Mouse (Mus musculus): ENCODE data around the gene Art5.

Art5 gene

GRCm38 (mm10) chr7:102109171-102109570 is at the start of gene Art5:
Art5 (minus strand) TSS chr7:102109489.
- DNase-seq (ENCODE audit: inconsistent age in 2 of 2, low spot score in 1 of 2) = no peak

- DNase-seq (ENCODE audit: inconsistent age in 2 of 2, low spot score in 1 of 2) = peak in 1 of 2 experiments; percentile 72
Measured at GRCm38 (mm10) chr7:102153691-102154090, 44.4 kb upstream of the Art5 start.

GRCm38 (mm10) chr7:102137898-102138297 is 28.6 kb upstream of the Art5 start:
- no peak for DNase-seq (ENCODE audit: inconsistent age in 2 of 2, low spot score in 1 of 2)

- DNase-seq (ENCODE audit: inconsistent age in 2 of 2, low spot score in 1 of 2) = peak; percentile 29 to 63
Measured at GRCm38 (mm10) chr7:102137464-102137863, 28.2 kb upstream of the Art5 start.

- DNase-seq (ENCODE audit: inconsistent age in 2 of 2, low spot score in 1 of 2) = no peak
Measured at GRCm38 (mm10) chr7:102132395-102132794, 23.1 kb upstream of the Art5 start.

- DNase-seq (ENCODE audit: inconsistent age in 2 of 2, low spot score in 1 of 2) = no peak
Measured at GRCm38 (mm10) chr7:102120326-102120725, 11.0 kb upstream of the Art5 start.

DNA sequence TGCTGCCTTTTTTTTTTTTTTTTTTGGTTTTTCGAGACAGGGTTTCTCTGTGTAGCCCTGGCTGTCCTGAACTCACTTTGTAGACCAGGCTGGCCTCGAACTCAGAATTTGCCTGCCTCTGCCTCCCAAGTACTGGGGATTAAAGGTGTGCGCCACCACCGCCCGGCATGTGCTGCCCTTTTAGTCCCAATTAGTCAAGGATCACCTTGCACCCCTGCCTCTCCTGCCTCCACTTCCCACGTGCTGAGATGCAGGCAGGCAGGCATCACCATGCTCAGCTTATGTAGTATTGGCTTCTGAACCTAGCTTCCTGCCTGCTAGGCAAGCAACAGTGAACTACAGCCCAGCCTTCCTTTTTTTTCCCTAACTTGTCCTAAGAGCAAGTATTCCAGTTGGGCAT is 8.1 kb upstream of the Art5 start:
- no peak for DNase-seq (ENCODE audit: inconsistent age in 2 of 2, low spot score in 1 of 2)

DNA sequence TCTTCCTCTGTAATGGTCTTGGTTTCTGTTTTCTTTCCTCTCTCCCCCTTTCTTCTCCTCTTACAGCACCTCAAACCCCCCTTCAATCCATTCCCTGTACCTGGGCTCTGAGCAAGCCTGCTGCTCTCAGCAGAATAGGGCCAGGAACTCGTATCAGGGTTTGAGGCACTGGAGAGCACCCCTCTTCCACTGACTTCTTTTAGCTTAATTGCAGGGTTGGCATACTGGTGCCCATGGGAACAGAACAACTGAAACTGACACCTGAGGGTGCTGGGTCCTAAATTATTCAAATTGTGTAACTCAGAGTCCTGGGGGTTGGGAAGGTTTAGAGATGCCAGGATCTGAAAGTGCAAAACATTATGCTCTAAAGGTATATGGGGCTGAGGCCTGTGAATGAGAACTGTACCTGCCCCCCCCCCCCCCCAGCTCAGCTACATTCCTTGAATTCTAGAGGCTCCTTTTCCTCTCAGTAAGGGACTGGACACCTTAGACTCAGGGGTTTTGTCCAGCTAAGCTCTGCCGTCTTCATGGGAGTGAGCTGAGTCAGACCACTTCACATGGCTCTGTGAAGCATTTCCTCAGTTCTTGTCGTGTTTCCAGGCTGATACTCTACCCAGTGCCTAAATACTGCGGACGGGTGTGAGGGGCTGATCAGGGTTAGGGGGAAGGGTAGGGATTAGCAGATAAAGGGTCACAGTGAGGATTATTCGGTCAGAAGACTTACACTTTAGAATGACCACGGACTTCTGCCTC is 7.5 kb upstream of the Art5 start, which contains the start of gene Chrna10:
TSS of gene Chrna10 (minus strand) at position 250 of the 753 bp plus-strand sequence.
- DNase-seq (ENCODE audit: inconsistent age in 2 of 2, low spot score in 1 of 2) = no peak

GRCm38 (mm10) chr7:102113151-102113729 is 4.0 kb upstream of the Art5 start:
- DNase-seq (ENCODE audit: inconsistent age in 2 of 2, low spot score in 1 of 2) = peak in 1 of 2 experiments; percentile 29

DNA sequence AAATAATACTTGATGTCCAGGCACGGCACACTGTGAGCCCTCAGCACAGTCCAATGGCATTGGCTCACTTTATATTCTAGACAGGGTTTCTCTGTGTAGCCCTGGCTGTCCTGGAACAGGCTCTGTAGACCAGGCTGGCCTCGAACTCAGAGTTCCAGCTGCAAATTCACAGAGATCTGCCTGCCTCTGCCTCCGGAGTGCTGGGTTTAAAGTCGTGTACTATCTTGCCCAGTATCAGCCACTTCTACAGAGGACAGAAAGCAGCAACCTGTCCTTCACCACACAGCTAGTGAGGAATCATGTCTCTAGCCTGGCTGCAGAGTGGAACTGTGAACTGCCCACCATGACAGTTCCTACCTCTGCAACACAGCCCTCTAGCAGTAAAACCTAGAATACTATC is 457 bp upstream of the Art5 start:
- no peak for DNase-seq (ENCODE audit: inconsistent age in 2 of 2, low spot score in 1 of 2)

DNA sequence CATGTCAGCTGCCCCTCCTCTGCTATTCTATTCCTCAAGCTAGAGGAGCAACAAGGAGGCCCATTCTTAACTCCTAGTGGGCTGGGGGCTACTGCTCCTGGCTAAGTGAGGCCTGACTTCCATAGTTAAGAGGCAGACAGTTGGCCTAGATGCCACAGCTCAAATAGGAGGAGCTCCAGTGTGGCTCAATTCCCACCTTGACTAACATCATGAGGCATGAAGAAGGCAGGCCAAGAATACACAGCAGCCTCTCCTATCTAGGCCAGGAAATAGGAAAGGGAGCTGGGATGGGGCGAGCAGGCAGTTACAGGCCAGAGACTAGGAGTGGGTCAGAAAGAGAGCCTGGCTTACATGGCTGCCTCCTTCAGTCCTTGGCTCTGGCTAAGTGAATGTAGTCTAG is 1.1 kb downstream of the Art5 start:
- no peak for DNase-seq (ENCODE audit: inconsistent age in 2 of 2, low spot score in 1 of 2)

GRCm38 (mm10) chr7:102106700-102107141 is 2.6 kb downstream of the Art5 start:
- peak in 1 of 2 experiments; percentile 39 for DNase-seq (ENCODE audit: inconsistent age in 2 of 2, low spot score in 1 of 2)

DNA sequence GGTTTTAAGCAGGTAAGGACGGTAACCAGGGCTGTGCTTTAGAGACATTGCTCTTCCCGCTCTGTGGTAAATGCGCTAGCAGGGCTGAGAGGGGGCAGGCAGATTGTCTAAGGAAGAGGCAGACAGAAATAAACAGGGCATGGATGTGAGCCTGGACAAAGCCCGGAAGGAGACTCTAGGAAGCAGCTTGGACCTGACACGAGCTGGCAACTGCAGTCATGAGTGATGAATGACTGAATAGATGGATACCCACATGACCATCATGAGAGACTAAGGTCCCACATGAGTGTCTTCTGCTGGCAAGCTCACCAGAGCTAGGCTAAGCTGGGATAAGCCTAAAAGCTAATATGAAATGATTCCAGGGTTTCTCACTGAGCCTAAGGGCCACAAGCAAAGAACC is 5.2 kb downstream of the Art5 start:
- DNase-seq (ENCODE audit: inconsistent age in 2 of 2, low spot score in 1 of 2) = no peak

DNA sequence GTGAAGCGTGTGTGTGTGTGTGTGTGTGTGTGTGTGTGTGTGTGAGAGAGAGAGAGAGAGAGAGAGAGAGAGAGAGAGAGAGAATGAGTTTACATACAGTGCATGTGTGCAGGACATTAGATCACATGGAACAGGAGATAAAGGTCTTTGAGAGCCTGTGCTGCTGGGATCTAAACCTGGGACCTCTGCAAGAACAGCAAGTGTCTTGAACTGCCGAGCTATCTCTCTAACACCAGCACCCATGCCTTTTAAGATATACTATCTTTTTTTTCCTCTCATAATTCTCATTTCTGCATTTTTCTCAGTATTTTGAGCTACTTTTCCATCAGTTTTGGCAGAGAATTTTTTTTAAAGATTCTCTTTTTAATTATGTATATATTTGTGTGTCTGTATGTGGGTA is 5.7 kb downstream of the Art5 start:
- DNase-seq (ENCODE audit: inconsistent age in 2 of 2, low spot score in 1 of 2) = no peak

DNA sequence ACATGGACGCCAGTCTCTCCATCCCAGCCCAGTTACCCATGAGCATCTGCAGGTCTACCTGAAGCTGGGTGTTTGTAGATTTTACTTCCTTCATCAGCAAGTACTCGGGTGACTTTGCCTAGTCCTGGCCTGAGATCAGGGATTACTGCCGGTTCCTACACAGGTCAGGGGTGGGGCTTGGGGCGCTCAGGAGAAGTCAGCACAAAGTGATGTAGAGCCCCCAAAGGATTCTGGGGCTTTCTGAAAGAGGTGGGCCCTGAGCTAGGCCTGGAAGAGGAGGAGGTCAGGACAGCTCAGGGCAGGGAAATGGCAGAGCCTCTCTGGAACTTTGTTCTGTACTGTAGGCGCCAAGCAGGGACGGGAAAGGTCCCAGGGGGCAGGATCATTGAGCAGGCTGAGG is 6.6 kb downstream of the Art5 start:
- DNase-seq (ENCODE audit: inconsistent age in 2 of 2, low spot score in 1 of 2) = no peak

DNA sequence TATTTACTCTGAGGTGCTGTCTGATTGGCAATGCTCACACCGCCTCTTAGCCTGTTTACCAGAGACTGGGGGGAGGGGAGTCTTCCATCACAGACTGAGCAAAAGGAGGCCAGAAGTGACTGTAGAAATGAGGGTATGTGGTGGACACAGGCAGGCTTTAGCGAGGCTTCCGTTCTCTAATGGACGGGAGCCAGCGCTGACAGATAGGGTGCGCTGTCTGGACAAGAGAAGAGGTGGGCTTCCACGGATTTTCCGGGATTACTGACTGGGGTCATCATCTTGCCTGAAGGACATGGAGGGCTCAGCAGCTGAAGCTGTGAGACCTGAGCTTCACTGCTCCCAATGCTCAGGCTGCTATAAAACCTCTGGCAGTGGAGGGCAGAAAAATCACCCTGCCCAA is 7.0 kb downstream of the Art5 start:
- no peak for DNase-seq (ENCODE audit: inconsistent age in 2 of 2, low spot score in 1 of 2)

- no peak for DNase-seq (ENCODE audit: inconsistent age in 2 of 2, low spot score in 1 of 2)
Measured at GRCm38 (mm10) chr7:102101487-102101886, 7.8 kb downstream of the Art5 start, which contains the start of gene Art1. Art1 (plus strand) TSS chr7:102101743.

- no peak for DNase-seq (ENCODE audit: inconsistent age in 2 of 2, low spot score in 1 of 2)
Measured at GRCm38 (mm10) chr7:102100868-102101267, 8.4 kb downstream of the Art5 start.

DNA sequence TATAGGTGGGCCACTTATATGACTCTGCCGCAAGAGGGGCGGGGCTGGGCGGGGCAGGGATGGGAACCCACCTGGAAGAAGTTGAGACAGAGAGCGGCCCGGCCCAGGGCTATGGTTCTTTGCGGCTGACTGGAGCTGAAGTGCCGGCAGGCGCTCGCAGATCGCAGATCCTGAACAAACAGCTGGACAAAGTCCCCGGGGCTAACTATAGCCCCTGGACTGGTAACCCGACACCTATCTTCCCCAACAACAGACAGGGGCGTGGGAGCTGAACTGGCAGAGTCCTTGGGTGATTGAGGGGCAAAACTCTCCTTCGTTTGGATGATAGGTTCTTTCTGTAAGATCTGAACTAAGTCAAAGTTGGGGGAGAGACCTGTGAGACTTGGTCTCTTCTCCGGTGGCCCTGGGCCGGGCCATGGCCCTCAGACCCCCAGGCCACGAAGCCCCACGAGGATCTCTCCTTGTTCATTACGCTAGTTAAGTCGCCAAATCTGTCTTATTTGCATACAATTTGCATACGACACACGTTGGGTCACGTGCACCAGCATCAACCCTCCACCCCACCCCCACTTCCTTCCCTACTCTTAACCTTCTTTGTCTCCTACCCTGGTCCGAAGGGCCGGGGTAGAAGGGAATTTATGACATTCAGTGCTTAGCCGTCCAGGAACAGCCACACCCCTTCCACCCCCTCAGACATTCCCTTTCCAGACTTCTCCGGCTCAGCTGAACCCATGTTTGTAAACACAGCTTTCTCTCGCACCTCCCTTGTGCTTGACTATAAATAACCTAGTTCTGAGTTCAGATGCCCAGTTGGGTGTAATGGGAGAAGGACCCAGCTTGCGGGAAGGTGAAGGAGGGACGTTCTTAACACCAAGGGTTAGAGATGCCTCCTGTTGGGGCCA is 9.3 kb downstream of the Art5 start:
- DNase-seq (ENCODE audit: inconsistent age in 2 of 2, low spot score in 1 of 2) = no peak

DNA sequence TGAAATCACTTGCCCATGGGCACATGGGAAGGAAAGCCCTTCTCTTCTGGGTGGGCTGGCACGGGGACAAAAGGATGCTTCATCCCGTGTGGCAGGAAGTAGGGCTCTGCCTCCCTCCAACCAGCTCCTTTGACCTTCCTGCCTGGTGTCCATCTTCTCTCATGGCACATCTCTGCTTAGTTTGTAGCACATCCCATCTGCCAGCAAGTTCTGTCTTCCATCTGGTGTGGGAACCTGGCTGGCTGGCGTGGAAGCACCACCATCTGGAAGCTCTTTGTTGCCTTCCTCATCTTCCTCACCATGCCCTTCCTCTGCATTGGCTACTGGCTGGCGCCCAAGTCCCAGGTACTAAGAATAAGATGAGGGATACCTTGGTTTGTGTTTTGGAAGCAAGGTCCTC is 22.0 kb downstream of the Art5 start:
- DNase-seq (ENCODE audit: inconsistent age in 2 of 2, low spot score in 1 of 2) = no peak

DNA sequence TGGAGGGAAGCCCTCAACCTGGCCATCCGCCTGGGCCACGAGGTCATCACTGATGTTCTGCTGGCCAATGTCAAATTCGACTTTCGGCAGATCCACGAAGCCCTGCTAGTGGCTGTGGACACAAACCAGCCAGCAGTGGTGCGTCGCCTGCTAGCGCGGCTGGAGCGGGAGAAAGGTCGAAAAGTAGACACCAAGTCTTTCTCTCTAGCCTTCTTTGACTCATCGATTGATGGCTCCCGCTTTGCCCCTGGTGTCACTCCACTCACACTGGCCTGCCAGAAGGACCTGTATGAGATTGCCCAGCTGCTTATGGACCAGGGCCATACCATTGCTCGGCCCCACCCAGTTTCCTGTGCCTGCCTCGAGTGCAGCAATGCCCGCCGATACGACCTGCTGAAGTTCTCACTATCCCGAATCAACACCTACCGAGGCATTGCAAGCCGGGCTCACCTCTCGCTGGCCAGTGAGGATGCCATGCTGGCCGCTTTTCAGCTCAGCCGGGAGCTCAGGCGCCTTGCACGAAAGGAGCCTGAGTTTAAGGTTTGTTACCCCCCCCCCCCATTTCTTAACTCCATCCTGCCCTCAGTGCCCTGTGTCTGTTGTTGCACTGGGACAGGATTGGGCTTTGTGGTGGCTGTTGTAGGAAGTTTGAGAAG is 25.1 kb downstream of the Art5 start:
- DNase-seq (ENCODE audit: inconsistent age in 2 of 2, low spot score in 1 of 2) = no peak

Measured in adrenal gland, adult (tissue).